Mouse (Mus musculus) MEL (cell line): Measurements from ENCODE around the gene B3gat3. TPM values are rescaled to one million over a fixed set of nuclear protein-coding genes. Genes with fewer than 3 reads are reported as not detected.

ENCODE experiments used
- DNase-seq: peaks from one replicate; pipeline ENCODE4 v3.0.0; 2011; ENCODE audit warnings: low read depth, low spot score
- H3K27ac ChIP-seq: 2 replicates; pipeline ENCODE4 v1.5.1; 2012; ENCODE audit warnings: low read depth, mild to moderate bottlenecking, control low read depth, low read length, moderate library complexity; ENCODE audit not compliant: control insufficient read depth
- H3K27me3 ChIP-seq, 2 experiments: fragments of 150-350 bp in 1 of 2; sonication (generic) in 1 of 2; 2 replicates each; pipeline ENCODE4 v1.6.1; 2012; ENCODE audit warnings: low read length in 2 of 2, mild to moderate bottlenecking in 2 of 2, improper control_type of control experiment in 1 of 2, moderate library complexity in 1 of 2; ENCODE audit not compliant: insufficient read depth in 2 of 2, control insufficient read depth in 1 of 2
- H3K36me3 ChIP-seq, 2 experiments: 2 replicates each; pipeline ENCODE4 v1.6.1; 2012 to 2014; ENCODE audit warnings: low read length in 2 of 2, improper control_type of control experiment in 1 of 2, inconsistent platforms in 1 of 2, mild to moderate bottlenecking in 1 of 2; ENCODE audit not compliant: insufficient read depth in 2 of 2, control insufficient read depth in 1 of 2
- H3K4me1 ChIP-seq, 2 experiments: fragments of 150-350 bp in 1 of 2; sonication (generic) in 1 of 2; 2 replicates each; pipeline ENCODE4 v1.6.1; 2012; ENCODE audit warnings: low read length in 2 of 2, improper control_type of control experiment in 1 of 2, mild to moderate bottlenecking in 1 of 2; ENCODE audit not compliant: insufficient read depth in 2 of 2, control insufficient read depth in 1 of 2
- H3K4me3 ChIP-seq, 2 experiments: fragments of 150-350 bp in 1 of 2; sonication (generic) in 1 of 2; 2 replicates each; pipeline ENCODE4 v1.5.1; 2012; ENCODE audit warnings: low read depth in 2 of 2, low read length in 2 of 2, mild to moderate bottlenecking in 2 of 2, moderate library complexity in 2 of 2, control low read depth in 1 of 2, improper control_type of control experiment in 1 of 2; ENCODE audit not compliant: control insufficient read depth in 1 of 2, insufficient read depth in 1 of 2
- H3K79me2 ChIP-seq: 2 replicates; pipeline ENCODE4 v1.6.1; 2012; ENCODE audit warnings: mild to moderate bottlenecking, low read length, moderate library complexity; ENCODE audit not compliant: control insufficient read depth, poor library complexity, insufficient read depth
- H3K9ac ChIP-seq: 2 replicates; pipeline ENCODE4 v1.6.1; 2012; ENCODE audit warnings: low read depth, mild to moderate bottlenecking, control low read depth, low read length, moderate library complexity; ENCODE audit not compliant: control insufficient read depth, poor library complexity, severe bottlenecking
- H3K9me3 ChIP-seq: fragments of 150-350 bp; sonication (generic); replicated peaks from 2 replicates; pipeline ENCODE4 v1.6.1; 2012; ENCODE audit warnings: mild to moderate bottlenecking, low read length, improper control_type of control experiment, moderate library complexity; ENCODE audit not compliant: insufficient read depth
- CHD2 ChIP-seq: IDR thresholded peaks from 2 replicates; pipeline ENCODE4 v1.6.1; 2011; ENCODE audit warnings: low read length, improper control_type of control experiment
- CTCF ChIP-seq, 3 experiments: IDR thresholded peaks in 2 of 3; conservative IDR thresholded peaks in 1 of 3; 2 replicates each; pipeline ENCODE4 v1.5.1; 2011 to 2012; ENCODE audit warnings: low read length in 3 of 3, low read depth in 2 of 3, mild to moderate bottlenecking in 2 of 3, improper control_type of control experiment in 1 of 3, inconsistent platforms in 1 of 3, mixed read lengths in 1 of 3, moderate library complexity in 1 of 3; ENCODE audit not compliant: control insufficient read depth in 1 of 3, insufficient read depth in 1 of 3, poor library complexity in 1 of 3, severe bottlenecking in 1 of 3
- E2F4 ChIP-seq: IDR thresholded peaks from 2 replicates; pipeline ENCODE4 v1.6.1; 2011; ENCODE audit warnings: low read depth, low read length, improper control_type of control experiment, borderline replicate concordance
- ELF1 ChIP-seq: IDR thresholded peaks from 2 replicates; pipeline ENCODE4 v1.6.1; 2014; ENCODE audit warnings: low read depth, mild to moderate bottlenecking, inconsistent platforms, low read length, improper control_type of control experiment, moderate library complexity
- EP300 ChIP-seq, 2 experiments: IDR thresholded peaks; 2 replicates each; pipeline ENCODE4 v1.6.1; 2011; ENCODE audit warnings: improper control_type of control experiment in 2 of 2, low read length in 2 of 2, low read depth in 1 of 2, mild to moderate bottlenecking in 1 of 2
- HCFC1 ChIP-seq: IDR thresholded peaks from 2 replicates; pipeline ENCODE4 v1.6.1; 2012; ENCODE audit warnings: low read depth, mild to moderate bottlenecking, inconsistent platforms, low read length, improper control_type of control experiment, moderate library complexity
- JUND ChIP-seq: IDR thresholded peaks from 2 replicates; pipeline ENCODE4 v1.6.1; 2011; ENCODE audit warnings: low read depth, mild to moderate bottlenecking, improper control_type of control experiment, low read length
- MAFK ChIP-seq: IDR thresholded peaks from 2 replicates; pipeline ENCODE4 v1.6.1; 2011; ENCODE audit warnings: low read depth, mild to moderate bottlenecking, low read length, improper control_type of control experiment, borderline replicate concordance
- MEF2A ChIP-seq: IDR thresholded peaks from 2 replicates; pipeline ENCODE4 v1.6.1; 2014; ENCODE audit warnings: low read depth, mild to moderate bottlenecking, inconsistent platforms, low read length, improper control_type of control experiment; ENCODE audit not compliant: poor library complexity, insufficient replicate concordance, severe bottlenecking; ENCODE audit errors: extremely low read depth
- MXI1 ChIP-seq: IDR thresholded peaks from 2 replicates; pipeline ENCODE4 v1.6.1; 2011; ENCODE audit warnings: mild to moderate bottlenecking, low read depth, low read length, improper control_type of control experiment
- MYB ChIP-seq: IDR thresholded peaks from 2 replicates; pipeline ENCODE4 v1.6.1; 2011; ENCODE audit warnings: mild to moderate bottlenecking, low read depth, low read length, improper control_type of control experiment
- MYC ChIP-seq: IDR thresholded peaks from 2 replicates; pipeline ENCODE4 v1.6.1; 2011; ENCODE audit warnings: low read depth, mild to moderate bottlenecking, low read length, improper control_type of control experiment, moderate library complexity
- NRF1 ChIP-seq: IDR thresholded peaks from 2 replicates; pipeline ENCODE4 v1.6.1; 2014; ENCODE audit warnings: low read depth, mild to moderate bottlenecking, inconsistent platforms, low read length, improper control_type of control experiment, moderate library complexity; ENCODE audit not compliant: poor library complexity, insufficient read depth, severe bottlenecking
- POLR2A ChIP-seq, 2 experiments: IDR thresholded peaks; 2 replicates each; pipeline ENCODE4 v1.6.1; 2011 to 2012; ENCODE audit warnings: low read length in 2 of 2, mild to moderate bottlenecking in 2 of 2, control low read depth in 1 of 2, improper control_type of control experiment in 1 of 2, low read depth in 1 of 2, moderate library complexity in 1 of 2; ENCODE audit not compliant: control insufficient read depth in 1 of 2, insufficient read depth in 1 of 2, poor library complexity in 1 of 2
- POLR2AphosphoS2 ChIP-seq: IDR thresholded peaks from 2 replicates; pipeline ENCODE4 v1.6.1; 2011; ENCODE audit warnings: low read length, improper control_type of control experiment
- POLR2AphosphoS5 ChIP-seq: IDR thresholded peaks from 2 replicates; pipeline ENCODE4 v1.6.1; 2012; ENCODE audit warnings: low read depth, borderline replicate concordance, mild to moderate bottlenecking, inconsistent platforms, low read length, moderate library complexity, mixed read lengths
- RAD21 ChIP-seq: IDR thresholded peaks from 2 replicates; pipeline ENCODE4 v1.6.1; 2011; ENCODE audit warnings: mild to moderate bottlenecking, low read depth, low read length, improper control_type of control experiment
- RCOR1 ChIP-seq: IDR thresholded peaks from 2 replicates; pipeline ENCODE4 v1.6.1; 2012; ENCODE audit warnings: low read depth, mild to moderate bottlenecking, inconsistent platforms, low read length, improper control_type of control experiment
- SIN3A ChIP-seq: IDR thresholded peaks from 2 replicates; pipeline ENCODE4 v1.6.1; 2012; ENCODE audit warnings: low read length, improper control_type of control experiment, inconsistent platforms
- SMC3 ChIP-seq: IDR thresholded peaks from 2 replicates; pipeline ENCODE4 v1.6.1; 2011; ENCODE audit warnings: low read depth, low read length, improper control_type of control experiment
- TAL1 ChIP-seq: IDR thresholded peaks from 2 replicates; pipeline ENCODE4 v1.6.1; 2012; ENCODE audit warnings: mild to moderate bottlenecking, inconsistent platforms, low read length, moderate library complexity, mixed read lengths
- TBP ChIP-seq: IDR thresholded peaks from 2 replicates; pipeline ENCODE4 v1.8.0; 2011; ENCODE audit warnings: low read depth, low read length, improper control_type of control experiment
- UBTF ChIP-seq: IDR thresholded peaks from 2 replicates; pipeline ENCODE4 v1.6.1; 2012; ENCODE audit warnings: low read depth, mild to moderate bottlenecking, inconsistent platforms, low read length, improper control_type of control experiment, moderate library complexity, borderline replicate concordance; ENCODE audit not compliant: insufficient read depth
- ZC3H11A ChIP-seq: IDR thresholded peaks from 2 replicates; pipeline ENCODE4 v1.6.1; 2012; ENCODE audit warnings: low read depth, mild to moderate bottlenecking, inconsistent platforms, low read length, improper control_type of control experiment
- ZKSCAN1 ChIP-seq: IDR thresholded peaks from 2 replicates; pipeline ENCODE4 v1.6.1; 2012; ENCODE audit warnings: low read depth, mild to moderate bottlenecking, inconsistent platforms, low read length, improper control_type of control experiment, moderate library complexity
- ZMIZ1 ChIP-seq: IDR thresholded peaks from 2 replicates; pipeline ENCODE4 v1.6.1; 2012; ENCODE audit warnings: low read depth, mild to moderate bottlenecking, inconsistent platforms, low read length, improper control_type of control experiment, moderate library complexity
- ZNF384 ChIP-seq: IDR thresholded peaks from 2 replicates; pipeline ENCODE4 v1.6.1; 2012; ENCODE audit warnings: low read depth, mild to moderate bottlenecking, inconsistent platforms, low read length, improper control_type of control experiment
- polyA plus RNA-seq, 2 experiments: library from polyadenylated mRNA; stranded (reverse) in 1 of 2; unstranded in 1 of 2; fragments of >175 nt in 1 of 2; fragments of >200 nt in 1 of 2; gene quantifications; 2 replicates each; pipeline versions ENCODE4 v1.2.1 to v1.2.4; 2012; ENCODE audit warnings: low replicate concordance in 2 of 2, low read depth in 1 of 2; ENCODE audit not compliant: insufficient read length in 2 of 2, insufficient read depth in 1 of 2, missing spikeins in 1 of 2
- total RNA-seq: library from RNA; depleted of rRNA; stranded (reverse); fragments of 300-350 nt; gene quantifications from 2 replicates; pipeline ENCODE4 v1.2.3, GENCODE M21; 2012

B3gat3 gene
- total and polyA plus RNA-seq, 3 experiments: 26.2 to 35.4 TPM; not detected in 1

GRCm38 (mm10) chr19:8975491-8975890 is 55.3 kb downstream of the B3gat3 start:
- Histone ChIP-seq H3K9ac (no peak overlapping the region), H3K27me3 (no peaks in the 10 kb centered on the region), H3K9me3 (no peaks in the 10 kb centered on the region)
- TF ChIP-seq POLR2A (IDR thresholded peaks at IDR 0.05; ENCODE audit: control insufficient read depth in 1 of 2, insufficient read depth in 1 of 2, low read depth in 1 of 2, low read length in 2 of 2, poor library complexity in 1 of 2) (peak in 1 of 2 experiments; percentile 38; a peak in 1 of 4 replicates), ZNF384 (no peak)
- TF ChIP-seq, all 39 proteins: peak for 1
- no peak overlapping the region for H3K4me3 ChIP-seq
- no peak for DNase-seq
- H3K27ac ChIP-seq: no peak overlapping the region
- peaks cover 0 to 25% of the 10 kb centered on the region in 2 experiments; a peak in 3 of 4 replicates for H3K4me1 ChIP-seq
- peaks cover 46 to 76% of the 10 kb centered on the region in 2 experiments for H3K36me3 ChIP-seq
- H3K79me2 ChIP-seq: peaks cover 37% of the 10 kb centered on the region

- TF ChIP-seq RAD21 (peak; percentile 54), MYC (no peak), SIN3A (no peak), EP300 (IDR thresholded peaks at IDR 0.05; ENCODE audit: low read depth in 1 of 2, low read length in 2 of 2) (no peak), POLR2AphosphoS5 (no peak), MAFK (no peak), TBP (no peak), ZMIZ1 (no peak), MYB (no peak), POLR2AphosphoS2 (no peak; the same call in 1 of the 2 replicates), ZKSCAN1 (no peak), SMC3 (peak; percentile 63), TAL1 (no peak), JUND (no peak), ELF1 (no peak), NRF1 (no peak), POLR2A (IDR thresholded peaks at IDR 0.05; ENCODE audit: control insufficient read depth in 1 of 2, insufficient read depth in 1 of 2, low read depth in 1 of 2, low read length in 2 of 2, poor library complexity in 1 of 2) (peak in 1 of 2 experiments; percentile 32; a peak in 1 of 4 replicates), E2F4 (no peak), ZC3H11A (peak; percentile 59), UBTF (no peak), MXI1 (no peak), HCFC1 (no peak), MEF2A (no peak), CHD2 (no peak), CTCF (IDR thresholded peaks at IDR 0.05 in 2 of 3, conservative IDR thresholded peaks at IDR 0.05 in 1 of 3; ENCODE audit: control insufficient read depth in 1 of 3, insufficient read depth in 1 of 3, low read depth in 2 of 3, low read length in 3 of 3, poor library complexity in 1 of 3, severe bottlenecking in 1 of 3) (peak; percentile 61 to 69 (median 68)), RCOR1 (no peak)
- Histone ChIP-seq H3K79me2 (peaks cover 27% of the 10 kb centered on the region), H3K27ac (no peak overlapping the region), H3K9ac (no peak overlapping the region), H3K4me1 (peaks cover 2 to 25% of the 10 kb centered on the region in 2 experiments), H3K36me3 (peaks cover 39 to 75% of the 10 kb centered on the region in 2 experiments), H3K9me3 (no peaks in the 10 kb centered on the region), H3K4me3 (no peak overlapping the region), H3K27me3 (no peaks in the 10 kb centered on the region)
- DNase-seq: peak; percentile 68
These were observed 56.4 kb downstream of the B3gat3 start for GRCm38 (mm10) chr19:8976535-8976934.
